14 mouse cellular contexts compared by ENCODE assay signal in genomic region chr10:62542928-62543327, GRCm38 (mm10). TPM values are rescaled to one million over a fixed set of nuclear protein-coding genes. Genes with fewer than 3 reads are reported as not detected.
DNase-seq lines count a peak whose midpoint lies in the region; ATAC-seq and TF ChIP-seq lines count a peak whose summit lies in the region.
"Had no signal": no experiment of that assay in that cellular context is flagged by ENCODE, and none has a peak within 500 bp of the region (broad histone marks: within the 10 kb centered on the region; RNA-seq: fewer than 3 reads in every experiment).

No protein-coding gene starts in this region.

- peak overlapping the region; percentile 73 for H3K9ac ChIP-seq in CH12.LX (ENCODE audit: insufficient read depth, low read depth)
- H3K9ac ChIP-seq in liver, embryonic 11.5 days (ENCODE audit: low read depth, low read length), result no peak overlapping the region
- H3K9ac ChIP-seq: lung, embryonic 15.5 days; midbrain, embryonic 13.5 days; neural tube, embryonic 13.5 days had no signal

- ATAC-seq in liver, embryonic 11.5 days (replicated peaks; ENCODE audit: low FRiP score), result no peak
- ATAC-seq in monocyte, adult 5-6 weeks (replicated peaks; ENCODE audit: insufficient number of reproducible peaks, low FRiP score, low TSS enrichment, poor library complexity, severe bottlenecking), result peak; percentile 8
- ATAC-seq: midbrain, embryonic 13.5 days had no signal

- in situ Hi-C loops in CH12.LX (cut with MboI; ENCODE audit: low pct_ligation_motif_present, low pct_unique_long_range_greater_than_20kb, low sequenced_read_pairs), result loop anchor here (5.0 kb wide), 1 partner anchor 36 kb away; no protein-coding TSS in a partner anchor

- peak overlapping the region; percentile 23 to 48 (median 41) for H3K4me3 ChIP-seq in CH12.LX (replicated peaks in 1 of 3; ENCODE audit: low read depth in 2 of 3, low read length in 2 of 3, poor library complexity in 1 of 3)
- H3K4me3 ChIP-seq in liver, embryonic 11.5 days (ENCODE audit: low read depth, low read length), result no peak overlapping the region
- H3K4me3 ChIP-seq: erythroblast, embryonic 14.5 days; heart, adult 2 months; lung, embryonic 15.5 days; midbrain, embryonic 13.5 days; neural tube, embryonic 13.5 days had no signal

- peaks cover 10 to 60% of the 10 kb centered on the region in 2 experiments for H3K4me1 ChIP-seq in CH12.LX (ENCODE audit: control insufficient read depth in 1 of 2, insufficient read depth in 2 of 2)
- peaks cover 14% of the 10 kb centered on the region for H3K4me1 ChIP-seq in liver, embryonic 11.5 days (replicated peaks; ENCODE audit: control insufficient read depth, insufficient read depth, low read length)
- H3K4me1 ChIP-seq: lung, embryonic 15.5 days; midbrain, embryonic 13.5 days; neural tube, embryonic 13.5 days had no signal

- TF ChIP-seq CTCF in CH12.LX (conservative IDR thresholded peaks at IDR 0.05 in 1 of 2, IDR thresholded peaks at IDR 0.05 in 1 of 2; ENCODE audit: low read depth in 2 of 2, low read length in 2 of 2), result no peak

- dilution Hi-C loops in CH12.LX (cut with MboI; ENCODE audit: extremely low pct_ligation_motif_present, extremely low pct_unique_long_range_greater_than_20kb, low sequenced_read_pairs), result no loop called here

- H3K36me3 ChIP-seq in CH12.LX (replicated peaks in 1 of 2; ENCODE audit: control insufficient read depth in 1 of 2, insufficient read depth in 1 of 2, low read length in 1 of 2), result peaks cover 9 to 17% of the 10 kb centered on the region in 2 experiments
- H3K36me3 ChIP-seq in liver, embryonic 11.5 days (ENCODE audit: control insufficient read depth, insufficient read depth, low read length), result no peaks in the 10 kb centered on the region
- H3K36me3 ChIP-seq: lung, embryonic 15.5 days; midbrain, embryonic 13.5 days; neural tube, embryonic 13.5 days had no signal

- peak overlapping the region; percentile 73 for H3K4me2 ChIP-seq in CH12.LX (ENCODE audit: insufficient read depth, low read depth, poor library complexity, severe bottlenecking)
- peak overlapping the region; percentile 19; the same call in 1 of the 2 replicates for H3K4me2 ChIP-seq in liver, embryonic 11.5 days
- H3K4me2 ChIP-seq: lung, embryonic 15.5 days; midbrain, embryonic 13.5 days; neural tube, embryonic 13.5 days had no signal

- TF ChIP-seq RAD21 in CH12.LX (IDR thresholded peaks at IDR 0.05; ENCODE audit: low read depth, low read length), result no peak

- WGBS in liver, embryonic 11.5 days, result 73% methylated on average over 8 of the region's 8 CpGs

- TF ChIP-seq EP300 in CH12.LX (IDR thresholded peaks at IDR 0.05; ENCODE audit: low read length), result no peak

- no peaks in the 10 kb centered on the region for H3K27me3 ChIP-seq in CH12.LX (replicated peaks)
- H3K27me3 ChIP-seq in liver, embryonic 11.5 days (replicated peaks; ENCODE audit: control insufficient read depth, insufficient read depth, low read length), result no peaks in the 10 kb centered on the region
- H3K27me3 ChIP-seq: lung, embryonic 15.5 days; midbrain, embryonic 13.5 days; neural tube, embryonic 13.5 days had no signal

- no peaks in the 10 kb centered on the region for H3K9me3 ChIP-seq in CH12.LX (replicated peaks; ENCODE audit: low read length)
- no peaks in the 10 kb centered on the region for H3K9me3 ChIP-seq in liver, embryonic 11.5 days (ENCODE audit: control insufficient read depth, low read length)
- H3K9me3 ChIP-seq: lung, embryonic 15.5 days; midbrain, embryonic 13.5 days; neural tube, embryonic 13.5 days had no signal

- H3K27ac ChIP-seq in CH12.LX (ENCODE audit: insufficient read depth, low read depth), result peak overlapping the region; percentile 100
- H3K27ac ChIP-seq in liver, embryonic 11.5 days (ENCODE audit: low read depth, low read length), result peak overlapping the region; percentile 16; the same call in 1 of the 2 replicates
- H3K27ac ChIP-seq: heart, adult 2 months; midbrain, embryonic 13.5 days; neural tube, embryonic 13.5 days had no signal

- DNase-seq in CD4-positive helper T cell, adult 2 months (ENCODE audit: low read depth, low spot score), result peak; percentile 64
- DNase-seq in CH12.LX (ENCODE audit: extremely low read depth), result peak; percentile 68
- DNase-seq in liver, embryonic 11.5 days (ENCODE audit: low spot score), result no peak
- DNase-seq in kidney, adult 8-10 months, result no peak
- DNase-seq in testis, postnatal 14 days (ENCODE audit: low spot score), result no peak
- DNase-seq in kidney, postnatal 14 days, result no peak
- DNase-seq: cerebellum, adult 8-10 months; retina, postnatal 1 day had no signal

- H3K79me2 ChIP-seq in CH12.LX (replicated peaks; ENCODE audit: control insufficient read depth, extremely low read depth, insufficient read depth, poor library complexity, severe bottlenecking), result no peaks in the 10 kb centered on the region

- no peak for TF ChIP-seq POLR2A in CH12.LX (IDR thresholded peaks at IDR 0.05; ENCODE audit: low read depth, low read length)

TF ChIP-seq in CH12.LX, 34 proteins besides CTCF, POLR2A, EP300 and RAD21:
- TF ChIP-seq USF2 (conservative IDR thresholded peaks at IDR 0.05; ENCODE audit: low read depth, low read length) (no peak), MXI1 (IDR thresholded peaks at IDR 0.05; ENCODE audit: low read depth, low read length) (0 out of 2 replicates have a peak, but pooled peaks have one; percentile 17), MAZ (IDR thresholded peaks at IDR 0.05; ENCODE audit: low read depth, low read length) (0 out of 2 replicates have a peak, but pooled peaks have one; percentile 29), TBP (conservative IDR thresholded peaks at IDR 0.05; ENCODE audit: low read depth, low read length) (no peak), POLR2AphosphoS2 (IDR thresholded peaks at IDR 0.05; ENCODE audit: low read depth, low read length) (no peak)
TF ChIP-seq in CH12.LX: peak in this region for 2.

RNA-seq across cellular contexts. Expression of gene Srgn, which starts 15.7 kb away (rescaled TPM):
- total RNA-seq in CH12.LX (2012; rRNA removed) (334 and 519 TPM in 2 replicates), CH12.LX (2014; rRNA removed) (516 and 530 TPM in 2 replicates)
- 154 and 189 TPM in 2 replicates for polyA plus RNA-seq in CH12.LX (2012; ENCODE audit: insufficient read length, low read depth)
- 59.2 and 66.1 TPM in 2 replicates for polyA plus RNA-seq in liver, embryonic 11.5 days (2014; fragmentation: Nextera tagmentation; extraction: Ambion mirVana)
- total RNA-seq in monocyte, adult 5-6 weeks (2017), result 1,192 to 2,405 TPM (median 1,864 TPM) in 3 replicates

RNA-seq across cellular contexts. Expression of gene Kif1bp, which starts 35.3 kb away (rescaled TPM):
- total RNA-seq in CH12.LX (2012; rRNA removed) (14.6 and 15.3 TPM in 2 replicates), CH12.LX (2014; rRNA removed) (12.9 and 13.3 TPM in 2 replicates)
- polyA plus RNA-seq in CH12.LX (2012; ENCODE audit: insufficient read length, low read depth), result 22.5 and 23.1 TPM in 2 replicates
- polyA plus RNA-seq in liver, embryonic 11.5 days (2014; fragmentation: Nextera tagmentation; extraction: Ambion mirVana), result 28.1 and 28.3 TPM in 2 replicates
- 8.9 to 19.4 TPM (median 13.1 TPM) in 3 replicates for total RNA-seq in monocyte, adult 5-6 weeks (2017)

RNA-seq across cellular contexts. Expression of gene Vps26a, which starts 56.3 kb away (rescaled TPM):
- total RNA-seq in CH12.LX (2012; rRNA removed) (14.2 and 17.1 TPM in 2 replicates), CH12.LX (2014; rRNA removed) (33.5 and 37.6 TPM in 2 replicates)
- polyA plus RNA-seq in CH12.LX (2012; ENCODE audit: insufficient read length, low read depth), result 32.3 and 32.5 TPM in 2 replicates
- polyA plus RNA-seq in liver, embryonic 11.5 days (2014; fragmentation: Nextera tagmentation; extraction: Ambion mirVana), result 77.4 and 87.8 TPM in 2 replicates
- 86.6 to 110 TPM (median 102 TPM) in 3 replicates for total RNA-seq in monocyte, adult 5-6 weeks (2017)

RNA-seq across cellular contexts. Expression of gene Ddx21, which starts 59.2 kb away (rescaled TPM):
- 145 and 208 TPM in 2 replicates for total RNA-seq in CH12.LX (2012; rRNA removed)
- total RNA-seq in CH12.LX (2014; rRNA removed), result 110 and 114 TPM in 2 replicates
- 327 and 354 TPM in 2 replicates for polyA plus RNA-seq in CH12.LX (2012; ENCODE audit: insufficient read length, low read depth)
- 72.8 and 74.4 TPM in 2 replicates for polyA plus RNA-seq in liver, embryonic 11.5 days (2014; fragmentation: Nextera tagmentation; extraction: Ambion mirVana)
- 120 to 158 TPM (median 138 TPM) in 3 replicates for total RNA-seq in monocyte, adult 5-6 weeks (2017)

Comparison
In these comparisons a context has a peak if more than half of its experiments do, and no peak if none do; other contexts are left out.
1. DNase-seq: peak in CD4-positive helper T cell, adult 2 months (single experiment) and CH12.LX (single experiment); none in liver, embryonic 11.5 days (single experiment), kidney, adult 8-10 months (0 of 2), testis, postnatal 14 days (single experiment) and kidney, postnatal 14 days (single experiment).